Mouse (Mus musculus) spleen, adult 10 weeks (tissue): Measurements from ENCODE around the gene Rex1bd. TPM values are rescaled to one million over a fixed set of nuclear protein-coding genes. Genes with fewer than 3 reads are reported as not detected.

Experiments used
- polyA plus RNA-seq: library from polyadenylated mRNA; stranded (reverse); fragments of 350-450 nt; fragmentation: Illumina TruSeq; extraction: RNeasy Lipid Tissue Mini Kit (QIAGEN cat#74804); gene quantifications from one replicate; pipeline ENCODE4 v1.2.3, GENCODE M21; 2015; ENCODE audit warnings: low replicate concordance; ENCODE audit not compliant: insufficient read depth

Gene Rex1bd
- 10.3 TPM for polyA plus RNA-seq

DNA sequence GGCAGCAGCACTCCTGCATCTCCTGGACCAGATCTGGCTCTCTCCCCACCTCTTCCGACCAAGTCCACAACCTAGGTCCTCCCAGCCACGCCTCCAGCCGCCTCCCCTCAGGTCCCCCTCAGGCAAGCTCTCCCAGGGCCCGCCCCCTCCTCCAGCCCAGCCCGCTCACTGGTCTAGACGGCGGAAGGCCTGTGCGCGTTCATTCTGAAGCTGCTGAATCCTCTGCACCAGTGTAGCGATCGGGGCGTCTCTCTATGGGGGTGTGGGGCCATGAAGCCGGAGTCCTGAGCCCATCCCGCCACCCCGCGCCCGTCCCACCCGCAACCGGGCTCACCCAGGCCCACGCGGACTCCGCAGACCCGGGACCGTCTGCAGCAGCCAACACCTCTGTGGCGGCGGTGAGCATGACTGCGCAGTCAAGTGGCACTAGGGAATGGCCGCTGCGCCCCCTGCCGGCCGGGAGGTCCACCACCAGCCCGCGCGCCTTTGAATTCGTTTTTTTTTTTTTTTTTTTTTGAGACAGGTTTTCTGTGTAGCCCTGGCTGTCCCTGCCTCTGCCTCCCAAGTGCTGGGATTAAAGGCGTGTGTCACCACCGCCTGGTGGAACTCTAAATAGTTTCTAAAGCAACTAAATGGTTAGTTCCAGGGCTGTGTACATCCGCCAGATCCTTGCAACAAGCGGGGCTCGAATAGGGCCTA lies at the start of gene Rex1bd:
Rex1bd (minus strand) TSS at position 425 of the 699 bp plus-strand sequence.

DNA sequence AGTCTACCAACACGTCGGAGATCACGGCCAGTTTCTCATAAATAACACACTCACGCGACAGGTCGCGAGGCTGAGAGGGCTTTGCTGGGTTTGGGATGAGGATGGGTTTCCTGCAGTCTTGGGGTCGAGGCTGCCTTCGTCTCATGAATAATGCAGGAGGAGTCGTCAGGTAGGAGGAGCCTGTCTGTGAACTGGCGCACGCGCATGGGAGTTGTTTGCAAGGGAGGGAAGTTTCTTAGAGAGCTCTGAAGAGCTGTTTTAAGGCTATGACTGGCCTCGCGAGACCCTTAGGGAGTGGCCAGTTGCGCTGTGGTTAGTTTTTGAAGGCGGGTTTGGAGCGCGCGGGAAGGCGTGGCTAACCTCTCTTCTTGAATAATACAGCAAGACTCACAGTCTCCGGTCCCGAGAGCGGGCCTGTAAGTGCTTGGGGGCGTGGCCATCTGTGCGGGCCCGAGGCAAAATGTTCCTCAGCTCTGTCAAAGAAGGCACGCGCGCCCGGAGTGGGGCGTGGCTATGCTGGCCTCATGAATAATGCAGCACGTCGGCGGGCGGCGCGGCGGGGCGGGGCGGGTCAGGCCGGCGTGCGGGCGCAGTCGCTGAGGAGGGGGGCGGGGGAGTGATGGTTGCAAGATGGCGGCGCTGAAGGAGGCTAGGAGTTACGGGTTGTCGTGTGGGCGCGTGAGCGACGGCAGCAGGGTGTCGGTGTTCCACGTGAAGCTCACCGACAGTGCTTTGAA lies 32.7 kb upstream of the Rex1bd start, which contains the start of gene Ell:
Ell (plus strand) TSS at position 381 of the 737 bp plus-strand sequence.

DNA sequence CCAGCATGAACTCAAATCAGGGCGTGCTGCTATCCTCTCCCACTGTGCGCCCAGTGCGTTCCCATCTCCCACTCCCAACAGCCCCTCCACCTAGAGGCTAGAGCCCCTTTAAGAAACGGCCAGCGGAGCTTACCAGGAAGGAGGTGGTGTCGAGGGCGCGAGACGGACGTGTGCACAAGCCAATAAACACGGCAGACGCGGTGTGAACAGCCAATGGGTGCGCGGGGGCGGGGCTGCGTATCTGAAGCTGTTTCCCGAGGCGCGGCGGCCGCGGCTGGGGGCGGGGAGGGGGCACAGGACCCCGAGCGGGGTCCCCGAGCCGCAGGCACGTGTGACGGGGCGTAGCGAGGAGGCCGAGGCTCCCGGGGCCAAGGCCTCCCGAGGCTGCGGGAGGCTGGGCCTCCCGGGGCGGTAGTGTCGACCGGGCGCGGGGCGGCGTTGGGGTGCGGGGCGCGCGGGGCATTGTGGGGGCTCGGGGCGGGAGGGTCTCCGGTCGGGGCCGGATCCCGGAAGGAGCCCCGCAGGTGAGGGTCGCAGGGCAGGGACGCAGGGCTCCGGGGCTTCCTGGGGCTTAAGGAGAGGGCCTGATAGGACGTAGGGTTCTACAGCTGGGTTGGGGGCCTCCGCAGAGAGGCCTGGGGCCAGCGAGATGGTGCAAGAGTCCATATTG lies 21.1 kb upstream of the Rex1bd start, which contains the start of the genes Fkbp8 and Kxd1:
Fkbp8 (plus strand) TSS at position 213 of the 670 bp plus-strand sequence.
Kxd1 (minus strand) TSS at position 445 of the 670 bp plus-strand sequence.

DNA sequence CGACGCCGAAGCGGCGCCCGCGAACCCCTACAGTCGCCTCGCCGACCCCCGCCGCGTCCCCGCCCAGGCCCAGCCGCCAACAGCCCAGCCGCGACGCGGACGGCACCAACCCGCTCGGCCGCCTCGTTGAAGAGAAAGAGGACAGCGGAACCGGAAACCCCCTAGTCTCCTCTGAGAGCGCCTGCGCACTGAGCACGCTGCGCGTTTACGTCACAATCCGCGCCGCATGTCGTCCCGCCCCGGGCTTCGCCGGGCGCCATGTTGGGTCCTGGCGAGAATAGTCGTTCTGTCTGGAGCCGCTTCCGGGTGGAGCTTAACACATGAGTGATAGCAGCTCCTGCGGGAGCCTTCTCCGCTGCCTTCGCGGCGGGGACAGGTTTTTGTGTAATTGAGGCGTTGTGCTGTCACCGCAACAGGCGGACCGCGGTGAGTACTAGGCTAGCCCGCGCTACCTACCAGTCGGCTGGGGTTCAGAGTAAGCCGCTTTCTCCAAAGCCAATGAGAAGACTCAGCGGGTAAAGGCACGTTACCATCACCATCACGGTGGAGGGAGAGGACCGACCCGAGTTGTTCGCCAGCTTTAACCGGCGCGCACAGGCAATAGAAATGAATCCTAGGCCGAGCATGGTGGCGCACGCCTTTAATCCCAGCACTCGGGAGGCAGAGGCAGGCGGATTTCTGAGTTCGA lies 3.8 kb upstream of the Rex1bd start, which contains the start of gene Uba52:
Uba52 (minus strand) TSS at position 574 of the 688 bp plus-strand sequence.

DNA sequence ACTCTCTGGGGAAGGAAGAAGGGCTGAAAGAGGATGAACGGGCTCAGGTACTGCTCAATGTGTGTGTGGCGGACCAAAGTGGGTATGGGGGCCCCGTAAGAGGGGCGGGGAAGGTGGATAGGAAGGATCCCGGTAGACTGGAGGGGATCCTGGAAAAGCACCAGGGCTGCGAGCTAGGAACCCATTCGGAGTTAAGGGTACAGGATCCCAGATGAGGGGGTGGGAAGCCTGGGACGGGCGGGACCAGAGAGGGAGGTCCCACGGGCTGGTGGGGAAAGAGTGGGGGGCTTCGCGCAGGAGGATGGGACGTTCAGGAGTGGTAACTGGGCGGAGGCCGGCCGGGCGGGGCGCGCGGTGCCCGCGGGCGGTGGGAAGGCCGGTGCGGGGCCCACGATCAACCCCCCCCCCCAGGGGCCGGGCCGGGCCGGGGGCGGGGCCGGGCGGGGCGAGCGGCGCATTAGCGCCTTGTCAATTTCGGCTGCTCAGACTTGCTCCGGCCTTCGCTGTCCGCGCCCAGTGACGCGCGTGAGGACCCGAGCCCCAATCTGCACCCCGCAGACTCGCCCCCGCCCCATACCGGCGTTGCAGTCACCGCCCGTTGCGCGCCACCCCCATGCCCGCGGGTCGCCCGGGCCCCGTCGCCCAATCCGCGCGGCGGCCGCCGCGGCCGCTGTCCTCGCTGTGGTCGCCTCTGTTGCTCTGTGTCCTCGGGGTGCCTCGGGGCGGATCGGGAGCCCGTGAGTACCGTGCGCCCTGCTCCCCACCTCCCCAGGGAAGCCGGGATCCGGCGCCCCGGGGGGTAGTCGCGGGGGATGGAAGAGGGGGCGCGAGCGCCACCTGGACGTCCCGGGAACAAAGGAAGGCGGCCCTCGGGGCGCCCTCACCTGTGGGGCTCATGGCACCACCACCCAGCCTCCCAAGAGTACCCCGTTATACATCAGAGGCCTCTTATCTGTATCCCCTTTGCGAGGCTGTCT lies 13.6 kb downstream of the Rex1bd start, which contains the start of gene Crlf1:
Crlf1 (plus strand) TSS at position 495 of the 977 bp plus-strand sequence.

DNA sequence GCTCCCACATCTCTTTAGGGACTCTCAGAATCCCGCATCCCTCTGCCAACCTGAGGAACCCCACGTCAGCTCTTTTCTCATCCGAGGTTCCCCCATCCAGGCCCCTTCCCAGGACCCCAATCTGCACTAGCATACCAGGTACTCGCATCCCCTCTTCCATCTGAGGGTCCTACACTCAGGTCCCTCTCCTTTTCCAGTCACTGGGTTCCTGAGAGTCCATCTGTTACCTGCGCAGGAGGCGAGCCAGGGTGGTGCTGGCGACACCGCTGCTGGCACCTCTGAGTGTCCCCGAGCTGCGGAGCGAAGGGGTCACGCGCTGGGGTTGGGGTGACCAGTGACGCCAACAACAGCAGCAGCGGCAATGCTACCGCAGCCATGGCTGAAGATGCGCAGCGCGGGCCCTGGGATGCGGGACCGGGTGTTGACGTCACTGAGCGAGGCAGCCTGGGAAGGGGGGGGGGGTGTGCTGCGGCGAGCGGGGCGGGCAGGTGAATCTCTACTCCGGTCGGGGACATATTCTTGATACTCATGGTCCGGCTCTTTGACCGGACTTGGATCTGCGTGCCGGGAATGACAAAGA lies 19.5 kb downstream of the Rex1bd start, which contains the start of gene Tmem59l:
Tmem59l (minus strand) TSS at position 418 of the 580 bp plus-strand sequence.

DNA sequence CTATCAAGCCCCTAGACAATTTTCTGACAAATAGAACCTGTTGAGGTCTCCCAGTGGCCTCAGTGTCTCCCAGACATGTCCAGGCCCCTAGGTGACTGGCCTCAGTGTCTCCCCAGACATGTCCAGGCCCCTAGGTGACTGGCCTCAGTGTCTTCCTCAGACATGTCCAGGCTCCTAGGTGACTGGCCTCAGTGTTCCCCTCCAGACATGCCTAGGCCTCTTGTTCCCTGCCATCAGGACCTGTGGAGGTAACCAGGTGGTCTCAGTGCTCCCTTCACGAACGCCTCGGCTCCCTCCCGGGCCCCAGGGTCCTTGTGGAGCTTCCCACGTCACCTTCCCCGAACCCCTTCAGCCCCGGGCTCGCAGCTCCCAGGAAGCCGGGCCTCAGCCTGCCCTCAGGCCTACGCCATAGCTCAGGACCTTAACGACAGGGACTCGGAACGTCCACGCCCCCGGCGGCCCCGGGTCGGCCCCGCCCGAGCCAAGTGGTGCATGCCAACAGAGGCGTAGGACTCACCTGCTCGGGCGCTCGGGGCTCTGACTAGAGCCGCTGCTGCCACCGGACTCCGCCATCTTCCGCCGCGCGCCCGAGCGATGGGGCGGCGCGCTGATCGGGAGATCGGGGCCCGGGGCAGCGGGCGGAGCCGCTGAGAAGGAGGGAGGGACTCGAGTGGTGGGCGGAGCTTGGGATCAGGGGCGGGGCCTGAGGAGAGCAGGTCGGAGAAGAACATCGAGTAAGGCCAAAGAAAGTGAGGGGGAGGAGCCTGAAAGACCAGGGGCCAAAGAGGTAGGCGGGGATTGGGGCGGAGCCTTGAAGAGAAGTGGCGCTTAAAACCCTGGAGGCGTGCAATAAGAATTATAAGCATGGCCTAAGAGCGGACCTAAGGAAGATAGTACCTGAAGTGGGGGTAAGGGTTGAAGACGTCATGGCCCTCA lies 30.0 kb downstream of the Rex1bd start, which contains the start of gene Klhl26:
Klhl26 (minus strand) TSS at position 636 of the 936 bp plus-strand sequence.

Other genes with a start within 250 kb of the Rex1bd start
- 4.2 TPM for gene Homer3, start 223.9 kb downstream of the Rex1bd start, polyA plus RNA-seq
- 23.5 TPM for gene Ddx49, start 204.3 kb downstream of the Rex1bd start, polyA plus RNA-seq
- 32.0 TPM for gene Cope, start 204.2 kb downstream of the Rex1bd start, polyA plus RNA-seq
- gene Cers1, start 191.0 kb downstream of the Rex1bd start, polyA plus RNA-seq = not detected
- gene Gdf1, start 176.9 kb downstream of the Rex1bd start, polyA plus RNA-seq = not detected
- gene Upf1, start 153.5 kb downstream of the Rex1bd start, polyA plus RNA-seq = 16.2 TPM
- gene Comp, start 133.2 kb downstream of the Rex1bd start, polyA plus RNA-seq = 0.10 TPM
- gene Crtc1, start 67.2 kb downstream of the Rex1bd start, polyA plus RNA-seq = 6.5 TPM
- gene Klhl26, start 29.8 kb downstream of the Rex1bd start, polyA plus RNA-seq = 5.5 TPM
- not detected for gene Tmem59l, start 19.4 kb downstream of the Rex1bd start, polyA plus RNA-seq
- not detected for gene Crlf1, start 13.6 kb downstream of the Rex1bd start, polyA plus RNA-seq
- gene Uba52, start 4.0 kb upstream of the Rex1bd start, polyA plus RNA-seq = 680 TPM
- gene Fkbp8, start 21.0 kb upstream of the Rex1bd start, polyA plus RNA-seq = 99.1 TPM
- gene Kxd1, start 21.2 kb upstream of the Rex1bd start, polyA plus RNA-seq = 50.0 TPM
- gene Ell, start 32.7 kb upstream of the Rex1bd start, polyA plus RNA-seq = 10.1 TPM
- 9.0 TPM for gene Isyna1, start 87.6 kb upstream of the Rex1bd start, polyA plus RNA-seq
- gene Ssbp4, start 102.1 kb upstream of the Rex1bd start, polyA plus RNA-seq = 8.2 TPM
- 13.8 TPM for gene Lrrc25, start 109.4 kb upstream of the Rex1bd start, polyA plus RNA-seq
- not detected for gene Gdf15, start 125.7 kb upstream of the Rex1bd start, polyA plus RNA-seq
- gene Pgpep1, start 153.6 kb upstream of the Rex1bd start, polyA plus RNA-seq = 5.5 TPM
- gene Lsm4, start 166.5 kb upstream of the Rex1bd start, polyA plus RNA-seq = 21.5 TPM
- 22.5 TPM for gene Jund, start 192.2 kb upstream of the Rex1bd start, polyA plus RNA-seq
- gene Iqcn, start 196.7 kb upstream of the Rex1bd start, polyA plus RNA-seq = not detected
- 1.5 TPM for gene Gm3336, start 211.8 kb upstream of the Rex1bd start, polyA plus RNA-seq
- 0.72 TPM for gene Pde4c, start 217.0 kb upstream of the Rex1bd start, polyA plus RNA-seq
- 4.4 TPM for gene Rab3a, start 247.9 kb upstream of the Rex1bd start, polyA plus RNA-seq